Comparison of ENCODE assay signal across 8 mouse cellular contexts in the genomic region with DNA sequence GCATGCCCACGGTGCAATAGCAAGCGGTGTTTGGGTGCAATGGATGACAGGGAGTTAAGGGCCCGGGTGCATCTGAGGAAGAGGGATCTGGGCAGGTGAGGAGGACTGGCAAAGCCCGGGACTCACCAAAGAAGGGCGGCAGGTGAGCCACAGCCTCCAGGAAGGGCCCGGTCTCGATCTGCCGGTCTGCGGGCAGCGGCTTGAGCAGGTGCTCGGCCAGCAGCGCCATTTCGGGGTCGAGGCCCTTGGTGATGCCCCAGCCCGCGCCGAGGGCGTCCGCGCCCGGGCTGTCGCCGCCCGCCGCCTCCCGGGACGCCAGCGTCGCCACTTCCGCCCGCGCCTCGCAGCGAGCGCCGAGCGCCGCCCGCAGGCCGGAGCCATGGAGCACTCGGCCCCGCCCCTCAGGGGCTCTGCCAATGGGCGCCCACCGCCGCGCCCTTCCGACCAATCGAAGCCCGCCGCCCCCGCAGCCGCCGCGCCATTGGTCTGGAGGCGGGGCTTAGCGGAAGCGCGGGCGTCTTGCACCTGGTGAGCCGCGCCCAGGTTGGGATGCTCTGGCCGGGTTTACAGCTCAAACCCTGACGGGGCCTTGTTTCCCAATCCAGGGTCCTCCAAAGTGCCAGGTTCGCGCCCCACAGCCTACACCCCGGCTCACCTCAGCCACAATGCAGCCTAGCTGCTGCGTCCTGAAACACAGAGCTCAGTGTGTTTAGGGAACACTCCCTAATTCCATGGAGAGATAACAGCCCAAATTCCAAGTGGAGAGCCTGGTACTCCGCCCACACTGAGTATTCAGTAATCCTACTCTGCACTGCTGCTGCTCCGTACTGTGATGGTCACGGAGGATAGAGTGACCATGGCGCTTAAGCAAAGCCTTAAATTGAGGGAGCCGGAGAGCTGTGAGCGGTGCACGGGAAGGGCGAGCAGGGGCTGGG. TPM values are rescaled to one million over a fixed set of nuclear protein-coding genes. Genes with fewer than 3 reads are reported as not detected.
DNase-seq lines count a peak whose midpoint lies in the region; ATAC-seq and TF ChIP-seq lines count a peak whose summit lies in the region.

Gene Gltp, minus strand, starts transcription at position 352 of the 935 bp plus-strand sequence.

- H3K4me2 ChIP-seq in forebrain, embryonic 12.5 days, result peak within 1 kb of the TSS; percentile 95
- H3K4me2 ChIP-seq in heart, postnatal 0 days (ENCODE audit: low read depth, low read length), result peak within 1 kb of the TSS; percentile 99
- peak within 1 kb of the TSS; percentile 99 for H3K4me2 ChIP-seq in liver, embryonic 16.5 days (ENCODE audit: low read depth, low read length)
- peak within 1 kb of the TSS; percentile 90 for H3K4me2 ChIP-seq in neural tube, embryonic 13.5 days

- 5% methylated on average over 59 of the region's 75 CpGs for WGBS in forebrain, embryonic 12.5 days
- WGBS in heart, postnatal 0 days, result 7% methylated on average over 38 of the region's 75 CpGs
- 5% methylated on average over 66 of the region's 75 CpGs for WGBS in liver, embryonic 16.5 days (ENCODE audit: insufficient replicate concordance)
- WGBS in neural tube, embryonic 13.5 days, result 5% methylated on average over 57 of the region's 75 CpGs

- no peak within 1 kb of the TSS for H3K27ac ChIP-seq in forebrain, embryonic 12.5 days
- 0 out of 2 replicates have a peak within 1 kb of the TSS, but pooled peaks have one; percentile 43 for H3K27ac ChIP-seq in heart, postnatal 0 days (ENCODE audit: low read depth)
- H3K27ac ChIP-seq in liver, embryonic 16.5 days (ENCODE audit: low read length), result 0 out of 2 replicates have a peak within 1 kb of the TSS, but pooled peaks have one; percentile 42
- H3K27ac ChIP-seq in neural tube, embryonic 13.5 days (replicated peaks), result no peak within 1 kb of the TSS
- H3K27ac ChIP-seq in testis, adult 2 months (ENCODE audit: control insufficient read depth, insufficient read depth, low read depth, low read length), result 0 out of 2 replicates have a peak within 1 kb of the TSS, but pooled peaks have one; percentile 32

- H3K27me3 ChIP-seq in forebrain, embryonic 12.5 days, result peaks cover 3% of the 10 kb centered on the region; the same call in 1 of the 2 replicates
- 0 out of 2 replicates have a peak, but pooled peaks cover 3% of the 10 kb centered on the region for H3K27me3 ChIP-seq in heart, postnatal 0 days (ENCODE audit: control insufficient read depth, insufficient read depth, low read length)
- H3K27me3 ChIP-seq in liver, embryonic 16.5 days (ENCODE audit: control insufficient read depth, insufficient read depth, low read depth, low read length), result no peaks in the 10 kb centered on the region
- H3K27me3 ChIP-seq in neural tube, embryonic 13.5 days, result peaks cover 9% of the 10 kb centered on the region; the same call in 1 of the 2 replicates
- no peaks in the 10 kb centered on the region for H3K27me3 ChIP-seq in testis, adult 2 months (ENCODE audit: control insufficient read depth, insufficient read depth, low read length)

- H3K4me3 ChIP-seq in forebrain, embryonic 12.5 days (replicated peaks), result peak within 1 kb of the TSS; percentile 73
- peak within 1 kb of the TSS; percentile 78 for H3K4me3 ChIP-seq in heart, postnatal 0 days (ENCODE audit: low read depth, low read length)
- peak within 1 kb of the TSS; percentile 77 for H3K4me3 ChIP-seq in liver, embryonic 16.5 days (ENCODE audit: low read depth, low read length)
- H3K4me3 ChIP-seq in neural tube, embryonic 13.5 days, result peak within 1 kb of the TSS; percentile 82
- H3K4me3 ChIP-seq in testis, adult 2 months (ENCODE audit: control insufficient read depth, low read depth, low read length), result peak within 1 kb of the TSS; percentile 94

- TF ChIP-seq EP300 in heart, postnatal 0 days (IDR thresholded peaks at IDR 0.05; ENCODE audit: low read depth), result no peak

- TF ChIP-seq POLR2A in testis, adult 2 months (IDR thresholded peaks at IDR 0.05; ENCODE audit: control insufficient read depth, low read depth, low read length), result peak; percentile 59; the same call in 1 of the 2 replicates

- peak; percentile 99 for ATAC-seq in forebrain, embryonic 12.5 days (ENCODE audit: low FRiP score)
- ATAC-seq in heart, postnatal 0 days (ENCODE audit: insufficient read depth, low read depth), result peak; percentile 98
- ATAC-seq in liver, embryonic 16.5 days (ENCODE audit: low read depth), result peak; percentile 98
- ATAC-seq in neural tube, embryonic 13.5 days (ENCODE audit: low read depth), result peak; percentile 97

- DNase-seq in CD8-positive naive resting alpha-beta T cell, adult 2 months (ENCODE audit: low read depth in 2 of 2, low spot score in 2 of 2), result peak; percentile 90 to 91
- DNase-seq in c-Kit-positive CD71-positive TER-119-negative erythroid progenitor cells, embryonic 14.5 days (ENCODE audit: low read depth), result peak; percentile 88
- peak; percentile 95 for DNase-seq in heart, postnatal 0 days (ENCODE audit: low spot score)
- DNase-seq in kidney, postnatal 4 days, result peak; percentile 93 to 96

- peak; percentile 24 for TF ChIP-seq CTCF in heart, postnatal 0 days (IDR thresholded peaks at IDR 0.05; ENCODE audit: low read depth)
- no peak for TF ChIP-seq CTCF in testis, adult 2 months (IDR thresholded peaks at IDR 0.05; ENCODE audit: control insufficient read depth, insufficient read depth, insufficient replicate concordance, low read depth, low read length)

- H3K36me3 ChIP-seq in forebrain, embryonic 12.5 days (replicated peaks), result no peaks in the 10 kb centered on the region
- H3K36me3 ChIP-seq in heart, postnatal 0 days (replicated peaks; ENCODE audit: control insufficient read depth, insufficient read depth, low read length), result no peaks in the 10 kb centered on the region
- H3K36me3 ChIP-seq in liver, embryonic 16.5 days (ENCODE audit: control insufficient read depth, insufficient read depth), result no peaks in the 10 kb centered on the region
- no peaks in the 10 kb centered on the region for H3K36me3 ChIP-seq in neural tube, embryonic 13.5 days
- no peaks in the 10 kb centered on the region for H3K36me3 ChIP-seq in testis, adult 2 months (ENCODE audit: control insufficient read depth, insufficient read depth, low read length)

- no peaks in the 10 kb centered on the region for H3K9me3 ChIP-seq in forebrain, embryonic 12.5 days
- H3K9me3 ChIP-seq in heart, postnatal 0 days (replicated peaks; ENCODE audit: control insufficient read depth, low read length), result no peaks in the 10 kb centered on the region
- H3K9me3 ChIP-seq in liver, embryonic 16.5 days (replicated peaks; ENCODE audit: control insufficient read depth, low read length), result no peaks in the 10 kb centered on the region
- H3K9me3 ChIP-seq in neural tube, embryonic 13.5 days, result no peaks in the 10 kb centered on the region

- peaks cover 24% of the 10 kb centered on the region for H3K4me1 ChIP-seq in forebrain, embryonic 12.5 days
- H3K4me1 ChIP-seq in heart, postnatal 0 days (ENCODE audit: control insufficient read depth, insufficient read depth), result peaks cover 13% of the 10 kb centered on the region
- peaks cover 22% of the 10 kb centered on the region for H3K4me1 ChIP-seq in liver, embryonic 16.5 days (ENCODE audit: control insufficient read depth, low read depth, low read length)
- H3K4me1 ChIP-seq in neural tube, embryonic 13.5 days (replicated peaks), result peaks cover 28% of the 10 kb centered on the region
- peaks cover 13% of the 10 kb centered on the region for H3K4me1 ChIP-seq in testis, adult 2 months (ENCODE audit: control insufficient read depth, insufficient read depth, low read length)

- H3K9ac ChIP-seq in forebrain, embryonic 12.5 days, result peak within 1 kb of the TSS; percentile 85
- peak within 1 kb of the TSS; percentile 80 for H3K9ac ChIP-seq in heart, postnatal 0 days (replicated peaks; ENCODE audit: low read depth, low read length)
- peak within 1 kb of the TSS; percentile 85 for H3K9ac ChIP-seq in liver, embryonic 16.5 days (ENCODE audit: low read depth, low read length)
- H3K9ac ChIP-seq in neural tube, embryonic 13.5 days, result peak within 1 kb of the TSS; percentile 91

RNA-seq across cellular contexts. Expression of gene Gltp, which starts in this region (rescaled TPM):
- 66.2 and 73.5 TPM in 2 replicates for polyA plus RNA-seq in forebrain, embryonic 12.5 days (2016; fragmentation: Nextera tagmentation; extraction: Ambion mirVana)
- 26.2 and 45.3 TPM in 2 replicates for total RNA-seq in heart, postnatal 0 days (2014; rRNA removed; ENCODE audit: low replicate concordance)
- polyA plus RNA-seq in heart, postnatal 0 days (2015; fragmentation: Nextera tagmentation; extraction: Ambion mirVana), result 32.0 TPM in 2 replicates
- 28.6 and 30.3 TPM in 2 replicates for polyA plus RNA-seq in liver, embryonic 16.5 days (2015; fragmentation: Nextera tagmentation; extraction: Ambion mirVana)
- polyA plus RNA-seq in neural tube, embryonic 13.5 days (2015; fragmentation: Nextera tagmentation; extraction: Ambion mirVana), result 41.4 and 48.5 TPM in 2 replicates
- polyA plus RNA-seq in testis, adult 2 months (2012; rRNA removed), result 10.5 TPM in 2 replicates

Comparison
In these comparisons a context has a peak if more than half of its experiments do, and no peak if none do; other contexts are left out.
1. H3K27ac ChIP-seq: peak in heart, postnatal 0 days (single experiment), liver, embryonic 16.5 days (single experiment) and testis, adult 2 months (single experiment); none in forebrain, embryonic 12.5 days (single experiment) and neural tube, embryonic 13.5 days (single experiment).
2. Peak in every context shown above with its lines, with median percentiles within 50 percentile points of each other: DNase-seq, ATAC-seq, H3K4me2 ChIP-seq, H3K4me3 ChIP-seq and H3K9ac ChIP-seq.